Mouse (Mus musculus): ENCODE data around the gene Lrrc28. TPM values are rescaled to one million over a fixed set of nuclear protein-coding genes. Genes with fewer than 3 reads are reported as not detected.

Lrrc28 gene
- polyA plus RNA-seq, 2 experiments = 5.0 to 11.3 TPM

- H3K9ac ChIP-seq (replicated peaks) = no peak overlapping the region
- no peaks in the 10 kb centered on the region for H3K9me3 ChIP-seq (ENCODE audit: control insufficient read depth, low read length)
- no peak for TF ChIP-seq CTCF (IDR thresholded peaks at IDR 0.05; ENCODE audit: low read depth)
- no peak for TF ChIP-seq EP300 (IDR thresholded peaks at IDR 0.05; ENCODE audit: low read depth)
- 39% methylated on average over 3 of the region's 3 CpGs for WGBS (ENCODE audit: insufficient replicate concordance)
- H3K4me1 ChIP-seq (replicated peaks; ENCODE audit: control insufficient read depth in 2 of 2, insufficient read depth in 2 of 2, low read length in 1 of 2) = no peaks in the 10 kb centered on the region
- H3K4me2 ChIP-seq (ENCODE audit: low read depth) = no peak overlapping the region
- no peaks in the 10 kb centered on the region for H3K27me3 ChIP-seq (ENCODE audit: control insufficient read depth, insufficient read depth, low read length)
- ATAC-seq (ENCODE audit: insufficient read depth) (no peak), DNase-seq (ENCODE audit: low read depth in 3 of 3, low spot score in 3 of 3) (no peak)
- H3K27ac ChIP-seq = no peak overlapping the region
- H3K4me3 ChIP-seq (ENCODE audit: insufficient read depth in 1 of 2, low read depth in 2 of 2, low read length in 2 of 2) = no peak overlapping the region
- no peaks in the 10 kb centered on the region for H3K36me3 ChIP-seq (replicated peaks; ENCODE audit: control insufficient read depth, insufficient read depth, low read depth)
Observed at GRCm38 (mm10) chr7:67688281-67688680, 43.2 kb upstream of the Lrrc28 start.

- whole genome bisulfite sequencing (ENCODE audit: insufficient replicate concordance) = 75% methylated on average over 3 of the region's 3 CpGs
- Histone ChIP-seq H3K4me2 (ENCODE audit: low read depth) (no peak overlapping the region), H3K4me3 (ENCODE audit: insufficient read depth in 1 of 2, low read depth in 2 of 2, low read length in 2 of 2) (no peak overlapping the region), H3K4me1 (replicated peaks; ENCODE audit: control insufficient read depth in 2 of 2, insufficient read depth in 2 of 2, low read length in 1 of 2) (no peaks in the 10 kb centered on the region), H3K9me3 (ENCODE audit: control insufficient read depth, low read length) (no peaks in the 10 kb centered on the region), H3K27me3 (ENCODE audit: control insufficient read depth, insufficient read depth, low read length) (no peaks in the 10 kb centered on the region), H3K27ac (no peak overlapping the region), H3K36me3 (replicated peaks; ENCODE audit: control insufficient read depth, insufficient read depth, low read depth) (no peaks in the 10 kb centered on the region), H3K9ac (replicated peaks) (no peak overlapping the region)
- no peak for ATAC-seq (ENCODE audit: insufficient read depth)
- TF ChIP-seq CTCF (IDR thresholded peaks at IDR 0.05; ENCODE audit: low read depth) (no peak), EP300 (IDR thresholded peaks at IDR 0.05; ENCODE audit: low read depth) (no peak)
- no peak for DNase-seq (ENCODE audit: low read depth in 3 of 3, low spot score in 3 of 3)
Observed at GRCm38 (mm10) chr7:67686545-67686944, 41.5 kb upstream of the Lrrc28 start.

GRCm38 (mm10) chr7:67683006-67683405 is 37.9 kb upstream of the Lrrc28 start:
- no peaks in the 10 kb centered on the region for H3K9me3 ChIP-seq (ENCODE audit: control insufficient read depth, low read length)
- H3K4me2 ChIP-seq (ENCODE audit: low read depth) = no peak overlapping the region
- H3K36me3 ChIP-seq (replicated peaks; ENCODE audit: control insufficient read depth, insufficient read depth, low read depth) = no peaks in the 10 kb centered on the region
- H3K27ac ChIP-seq = no peak overlapping the region
- no peaks in the 10 kb centered on the region for H3K27me3 ChIP-seq (ENCODE audit: control insufficient read depth, insufficient read depth, low read length)
- no peaks in the 10 kb centered on the region for H3K4me1 ChIP-seq (replicated peaks; ENCODE audit: control insufficient read depth in 2 of 2, insufficient read depth in 2 of 2, low read length in 1 of 2)
- no peak overlapping the region for H3K9ac ChIP-seq (replicated peaks)
- H3K4me3 ChIP-seq (ENCODE audit: insufficient read depth in 1 of 2, low read depth in 2 of 2, low read length in 2 of 2) = no peak overlapping the region
- no peak for ATAC-seq (ENCODE audit: insufficient read depth)
- DNase-seq (ENCODE audit: low read depth in 3 of 3, low spot score in 3 of 3) = no peak
- TF ChIP-seq CTCF (IDR thresholded peaks at IDR 0.05; ENCODE audit: low read depth) (no peak), EP300 (IDR thresholded peaks at IDR 0.05; ENCODE audit: low read depth) (no peak)
- WGBS (ENCODE audit: insufficient replicate concordance) = 71% methylated on average over 16 of the region's 16 CpGs

DNA sequence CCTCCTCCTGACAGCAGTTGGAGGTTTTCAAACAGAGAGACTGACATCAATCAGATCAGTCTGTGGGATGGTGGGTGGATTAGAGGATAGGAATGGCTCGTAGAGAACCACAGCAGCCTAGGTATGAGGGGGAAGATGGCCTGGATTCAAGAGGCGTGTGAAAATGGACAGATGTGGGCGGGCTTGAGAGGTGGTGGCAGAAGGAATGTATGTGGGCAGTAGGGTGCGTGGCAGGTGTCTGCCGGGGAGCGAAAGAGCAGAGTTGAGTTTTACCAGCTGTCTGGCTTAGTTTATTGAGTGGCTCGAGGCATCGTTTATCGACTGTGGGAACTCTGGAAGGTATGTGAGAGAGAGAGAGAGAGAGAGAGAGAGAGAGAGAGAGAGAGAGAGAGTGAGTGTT is 36.0 kb upstream of the Lrrc28 start:
- no peaks in the 10 kb centered on the region for H3K9me3 ChIP-seq (ENCODE audit: control insufficient read depth, low read length)
- no peak overlapping the region for H3K9ac ChIP-seq (replicated peaks)
- DNase-seq (ENCODE audit: low read depth in 3 of 3, low spot score in 3 of 3) (no peak), ATAC-seq (ENCODE audit: insufficient read depth) (no peak)
- TF ChIP-seq CTCF (IDR thresholded peaks at IDR 0.05; ENCODE audit: low read depth) = no peak
- no peak for TF ChIP-seq EP300 (IDR thresholded peaks at IDR 0.05; ENCODE audit: low read depth)
- 76% methylated on average over 9 of the region's 9 CpGs for WGBS (ENCODE audit: insufficient replicate concordance)
- H3K36me3 ChIP-seq (replicated peaks; ENCODE audit: control insufficient read depth, insufficient read depth, low read depth) = no peaks in the 10 kb centered on the region
- H3K4me1 ChIP-seq (replicated peaks; ENCODE audit: control insufficient read depth in 2 of 2, insufficient read depth in 2 of 2, low read length in 1 of 2) = no peaks in the 10 kb centered on the region
- H3K27ac ChIP-seq = no peak overlapping the region
- H3K27me3 ChIP-seq (ENCODE audit: control insufficient read depth, insufficient read depth, low read length) = no peaks in the 10 kb centered on the region
- H3K4me2 ChIP-seq (ENCODE audit: low read depth) = no peak overlapping the region
- no peak overlapping the region for H3K4me3 ChIP-seq (ENCODE audit: insufficient read depth in 1 of 2, low read depth in 2 of 2, low read length in 2 of 2)

DNA sequence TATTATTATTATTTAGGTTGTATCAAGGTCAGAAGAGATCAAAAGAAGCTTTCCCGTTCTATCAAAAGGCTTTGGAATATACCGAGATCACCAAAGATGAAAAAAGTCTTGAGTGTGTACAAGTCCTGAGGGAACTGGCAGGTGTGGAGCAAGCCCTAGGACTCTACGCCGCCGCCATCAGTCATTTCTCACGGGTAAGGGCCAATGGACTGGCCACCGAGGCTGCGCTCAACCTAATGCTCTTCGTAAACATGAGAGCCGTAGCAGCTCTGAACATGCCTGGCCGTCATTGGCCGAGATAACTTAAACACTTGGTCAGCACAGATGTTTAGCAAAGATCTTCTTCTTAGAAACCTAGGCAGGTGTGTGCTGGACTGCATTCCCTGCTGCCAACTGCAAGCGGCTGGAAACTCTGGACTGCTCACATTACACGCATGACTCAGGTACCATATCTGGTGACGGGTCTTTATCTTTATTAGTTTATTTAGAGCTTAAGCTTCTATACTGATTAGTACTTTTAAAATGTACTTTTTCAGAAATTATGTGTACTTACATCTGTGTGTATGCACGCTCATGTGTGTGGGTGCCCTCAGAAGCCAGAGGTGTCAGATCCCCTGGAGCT is 33.9 kb upstream of the Lrrc28 start:
- ATAC-seq (ENCODE audit: insufficient read depth) (no peak), DNase-seq (ENCODE audit: low read depth in 3 of 3, low spot score in 3 of 3) (no peak)
- H3K4me1 ChIP-seq (replicated peaks; ENCODE audit: control insufficient read depth in 2 of 2, insufficient read depth in 2 of 2, low read length in 1 of 2) = no peaks in the 10 kb centered on the region
- no peak for TF ChIP-seq EP300 (IDR thresholded peaks at IDR 0.05; ENCODE audit: low read depth)
- no peak for TF ChIP-seq CTCF (IDR thresholded peaks at IDR 0.05; ENCODE audit: low read depth)
- H3K27me3 ChIP-seq (ENCODE audit: control insufficient read depth, insufficient read depth, low read length) = no peaks in the 10 kb centered on the region
- no peaks in the 10 kb centered on the region for H3K9me3 ChIP-seq (ENCODE audit: control insufficient read depth, low read length)
- H3K27ac ChIP-seq = no peak overlapping the region
- no peak overlapping the region for H3K4me3 ChIP-seq (ENCODE audit: insufficient read depth in 1 of 2, low read depth in 2 of 2, low read length in 2 of 2)
- H3K9ac ChIP-seq (replicated peaks) = no peak overlapping the region
- no peak overlapping the region for H3K4me2 ChIP-seq (ENCODE audit: low read depth)
- no peaks in the 10 kb centered on the region for H3K36me3 ChIP-seq (replicated peaks; ENCODE audit: control insufficient read depth, insufficient read depth, low read depth)
- 76% methylated on average over 16 of the region's 16 CpGs for WGBS (ENCODE audit: insufficient replicate concordance)

Measured in liver, embryonic 14.5 days (tissue).